Mouse (Mus musculus): ENCODE results near the gene Lrrc8c. TPM values are rescaled to one million over a fixed set of nuclear protein-coding genes. Genes with fewer than 3 reads are reported as not detected.

Lrrc8c gene
- total and polyA plus RNA-seq, 3 experiments, result 33.0 to 46.0 TPM; not detected in 1

GRCm38 (mm10) chr5:105661894-105662293 is 142.7 kb downstream of the Lrrc8c start:
- Histone ChIP-seq H3K9ac (ENCODE audit: control insufficient read depth, low read depth, low read length, poor library complexity, severe bottlenecking) (no peak overlapping the region), H3K36me3 (ENCODE audit: control insufficient read depth in 1 of 2, insufficient read depth in 2 of 2, low read length in 2 of 2) (peaks cover 0 to 2% of the 10 kb centered on the region in 2 experiments; a peak in 1 of 4 replicates), H3K27me3 (ENCODE audit: control insufficient read depth in 1 of 2, insufficient read depth in 2 of 2, low read length in 2 of 2) (no peaks in the 10 kb centered on the region; a peak in 1 of 4 replicates), H3K9me3 (replicated peaks; ENCODE audit: insufficient read depth, low read length) (no peaks in the 10 kb centered on the region), H3K27ac (ENCODE audit: control insufficient read depth, low read depth, low read length) (no peak overlapping the region), H3K79me2 (ENCODE audit: control insufficient read depth, insufficient read depth, low read length, poor library complexity) (no peaks in the 10 kb centered on the region), H3K4me3 (ENCODE audit: control insufficient read depth in 1 of 2, insufficient read depth in 1 of 2, low read depth in 2 of 2, low read length in 2 of 2) (no peak overlapping the region), H3K4me1 (ENCODE audit: control insufficient read depth in 1 of 2, insufficient read depth in 2 of 2, low read length in 2 of 2) (no peaks in the 10 kb centered on the region)
- TF ChIP-seq GABPA (IDR thresholded peaks at IDR 0.05; ENCODE audit: low read depth, low read length) (no peak), BHLHE40 (IDR thresholded peaks at IDR 0.05; ENCODE audit: borderline replicate concordance, low read depth, low read length) (no peak), MYB (IDR thresholded peaks at IDR 0.05; ENCODE audit: low read depth, low read length) (no peak), MAFK (IDR thresholded peaks at IDR 0.05; ENCODE audit: borderline replicate concordance, low read depth, low read length) (no peak), CHD2 (IDR thresholded peaks at IDR 0.05; ENCODE audit: low read length) (no peak), MXI1 (IDR thresholded peaks at IDR 0.05; ENCODE audit: low read depth, low read length) (no peak), JUND (IDR thresholded peaks at IDR 0.05; ENCODE audit: low read depth, low read length) (no peak), CTCF (IDR thresholded peaks at IDR 0.05 in 2 of 3, conservative IDR thresholded peaks at IDR 0.05 in 1 of 3; ENCODE audit: control insufficient read depth in 1 of 3, insufficient read depth in 1 of 3, low read depth in 2 of 3, low read length in 3 of 3, poor library complexity in 1 of 3, severe bottlenecking in 1 of 3) (no peak), GATA1 (IDR thresholded peaks at IDR 0.05; ENCODE audit: low read depth, low read length) (no peak), RCOR1 (IDR thresholded peaks at IDR 0.05; ENCODE audit: low read depth, low read length) (no peak), TCF12 (IDR thresholded peaks at IDR 0.05; ENCODE audit: low read depth, low read length) (no peak), USF2 (IDR thresholded peaks at IDR 0.05; ENCODE audit: borderline replicate concordance in 1 of 2, insufficient read depth in 1 of 2, low read depth in 1 of 2, low read length in 2 of 2) (no peak), HCFC1 (IDR thresholded peaks at IDR 0.05; ENCODE audit: low read depth, low read length) (no peak), MYC (IDR thresholded peaks at IDR 0.05; ENCODE audit: low read depth, low read length) (no peak), NELFE (IDR thresholded peaks at IDR 0.05; ENCODE audit: low read depth, low read length) (no peak), ZKSCAN1 (IDR thresholded peaks at IDR 0.05; ENCODE audit: low read depth, low read length) (no peak), ELF1 (IDR thresholded peaks at IDR 0.05; ENCODE audit: low read depth, low read length) (no peak), KAT2A (conservative IDR thresholded peaks at IDR 0.05; ENCODE audit: low read depth, low read length) (no peak)
- DNase-seq (ENCODE audit: low read depth, low spot score), result no peak

Other genes starting within 250 kb of the Lrrc8c start
- not detected in 2 replicates for gene Gm43302, start 225.7 kb upstream of the Lrrc8c start, total RNA-seq (2012; rRNA removed)
- gene Gm43302, start 225.7 kb upstream of the Lrrc8c start, polyA plus RNA-seq (2012; ENCODE audit: insufficient read depth in 1 of 2, insufficient read length in 2 of 2, low read depth in 1 of 2, low replicate concordance in 2 of 2, missing spikeins in 1 of 2), result not detected
- 0.15 TPM in 1 of 2 replicates, not detected in the other for gene Gbp6, start 225.7 kb upstream of the Lrrc8c start, total RNA-seq (2012; rRNA removed)
- gene Gbp6, start 225.7 kb upstream of the Lrrc8c start, polyA plus RNA-seq (2012; ENCODE audit: insufficient read depth in 1 of 2, insufficient read length in 2 of 2, low read depth in 1 of 2, low replicate concordance in 2 of 2, missing spikeins in 1 of 2), result not detected
- 6.9 and 7.4 TPM in 2 replicates for gene Lrrc8b, start 103.6 kb upstream of the Lrrc8c start, total RNA-seq (2012; rRNA removed)
- 10 to 100 TPM in 1 of 2 experiments, not detected in 1; 14.0 TPM for gene Lrrc8b, start 103.6 kb upstream of the Lrrc8c start, polyA plus RNA-seq (2012; ENCODE audit: insufficient read depth in 1 of 2, insufficient read length in 2 of 2, low read depth in 1 of 2, low replicate concordance in 2 of 2, missing spikeins in 1 of 2)
- gene Lrrc8d, start 180.6 kb downstream of the Lrrc8c start, total RNA-seq (2012; rRNA removed), result 11.4 and 13.3 TPM in 2 replicates
- 100 to 1,000 TPM in 1 of 2 experiments, 10 to 100 TPM in 1; 21.9 to 258 TPM for gene Lrrc8d, start 180.6 kb downstream of the Lrrc8c start, polyA plus RNA-seq (2012; ENCODE audit: insufficient read depth in 1 of 2, insufficient read length in 2 of 2, low read depth in 1 of 2, low replicate concordance in 2 of 2, missing spikeins in 1 of 2)

Measured in MEL (cell line).